20 mouse cellular contexts compared by ENCODE assay signal in the genomic region with DNA sequence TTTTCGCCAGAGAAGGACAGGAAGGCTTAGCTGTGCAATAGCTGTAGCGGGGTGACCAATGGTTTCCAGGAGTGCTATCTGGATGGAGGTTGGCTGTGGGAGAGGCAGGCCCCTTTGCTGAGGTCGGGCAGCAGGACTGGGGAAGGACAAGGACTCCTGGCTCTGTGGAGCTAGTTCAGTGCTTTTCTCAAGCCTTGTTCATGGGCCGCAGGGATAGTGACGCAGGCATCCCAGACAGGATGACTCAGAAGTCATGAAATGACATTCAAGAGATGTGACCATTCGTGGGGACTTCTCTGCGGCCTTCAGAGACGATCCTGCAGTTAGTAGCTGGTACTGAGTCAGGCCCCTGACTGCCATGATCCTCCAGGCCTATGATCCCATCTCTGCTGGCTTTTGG. TPM values are rescaled to one million over a fixed set of nuclear protein-coding genes. Genes with fewer than 3 reads are reported as not detected.
DNase-seq lines count a peak whose midpoint lies in the region; ATAC-seq and TF ChIP-seq lines count a peak whose summit lies in the region.
"Had no signal": no experiment of that assay in that cellular context is flagged by ENCODE, and none has a peak within 500 bp of the region (broad histone marks: within the 10 kb centered on the region; RNA-seq: fewer than 3 reads in every experiment).

No protein-coding gene starts in this region.

- no peak for TF ChIP-seq CTCF in gastrocnemius, adult 2 months (IDR thresholded peaks at IDR 0.05)

- no peak overlapping the region for H3K9ac ChIP-seq in neural tube, embryonic 13.5 days
- H3K9ac ChIP-seq in neural tube, embryonic 15.5 days (replicated peaks) = no peak overlapping the region
- H3K9ac ChIP-seq: embryonic facial prominence, embryonic 13.5 days; heart, embryonic 15.5 days had no signal

- intact Hi-C loops in gastrocnemius, adult 2 months (cut with DNase I) = no loop called here

- no peak for ATAC-seq in neural tube, embryonic 13.5 days (ENCODE audit: low read depth)
- ATAC-seq in neural tube, embryonic 15.5 days (ENCODE audit: low FRiP score) = no peak

- no peak overlapping the region for H3K4me3 ChIP-seq in gastrocnemius, adult 2 months
- H3K4me3 ChIP-seq in neural tube, embryonic 13.5 days = no peak overlapping the region
- no peak overlapping the region for H3K4me3 ChIP-seq in neural tube, embryonic 15.5 days (replicated peaks)
- H3K4me3 ChIP-seq: embryonic facial prominence, embryonic 13.5 days; heart, embryonic 15.5 days had no signal

- H3K27ac ChIP-seq in gastrocnemius, adult 2 months = peak overlapping the region; percentile 95
- peak overlapping the region; percentile 61; the same call in 1 of the 2 replicates for H3K27ac ChIP-seq in neural tube, embryonic 13.5 days (replicated peaks)
- no peak overlapping the region for H3K27ac ChIP-seq in neural tube, embryonic 15.5 days (replicated peaks)
- H3K27ac ChIP-seq: embryonic facial prominence, embryonic 13.5 days; heart, embryonic 15.5 days; hindbrain, postnatal 0 days had no signal

- H3K9me3 ChIP-seq in neural tube, embryonic 13.5 days = no peaks in the 10 kb centered on the region
- H3K9me3 ChIP-seq in neural tube, embryonic 15.5 days (replicated peaks) = no peaks in the 10 kb centered on the region
- H3K9me3 ChIP-seq: embryonic facial prominence, embryonic 13.5 days; heart, embryonic 15.5 days had no signal

- peak; percentile 80 to 88 for DNase-seq in adrenal gland, adult (ENCODE audit: inconsistent age in 2 of 2, low spot score in 1 of 2)
- DNase-seq in adrenal gland, postnatal 4 days (ENCODE audit: low spot score in 2 of 2) = no peak
- DNase-seq in gastrocnemius, adult 2 months = no peak
- DNase-seq in gastrocnemius, postnatal 25 days = no peak
- DNase-seq in B cell, adult 2 months = no peak
- DNase-seq: cerebellum, adult 11-12 months; cerebellum, adult 9-11 months; cerebellum, postnatal 36 days; gastrocnemius, postnatal 36 days; heart, adult 11 months; heart, postnatal 14 days; kidney, adult 11 months; kidney, adult 9 months had no signal

- peaks cover 12% of the 10 kb centered on the region for H3K4me1 ChIP-seq in neural tube, embryonic 13.5 days (replicated peaks)
- peaks cover 6% of the 10 kb centered on the region; the same call in 1 of the 2 replicates for H3K4me1 ChIP-seq in neural tube, embryonic 15.5 days
- H3K4me1 ChIP-seq: embryonic facial prominence, embryonic 13.5 days had no signal

- H3K27me3 ChIP-seq in neural tube, embryonic 13.5 days = no peaks in the 10 kb centered on the region
- H3K27me3 ChIP-seq in neural tube, embryonic 15.5 days (replicated peaks) = no peaks in the 10 kb centered on the region
- H3K27me3 ChIP-seq: embryonic facial prominence, embryonic 13.5 days; heart, embryonic 15.5 days had no signal

- no peak overlapping the region for H3K4me2 ChIP-seq in neural tube, embryonic 13.5 days
- no peak overlapping the region for H3K4me2 ChIP-seq in neural tube, embryonic 15.5 days
- H3K4me2 ChIP-seq: embryonic facial prominence, embryonic 13.5 days; heart, embryonic 11.5 days; heart, embryonic 15.5 days had no signal

- WGBS in neural tube, embryonic 13.5 days = 86% methylated on average over 8 of the region's 8 CpGs
- WGBS in neural tube, embryonic 15.5 days = 89% methylated on average over 8 of the region's 8 CpGs

- no peaks in the 10 kb centered on the region for H3K36me3 ChIP-seq in neural tube, embryonic 13.5 days
- H3K36me3 ChIP-seq in neural tube, embryonic 15.5 days = no peaks in the 10 kb centered on the region
- H3K36me3 ChIP-seq: embryonic facial prominence, embryonic 13.5 days had no signal

RNA-seq across cellular contexts. Expression of a gene that starts 13.7 kb away (rescaled TPM):
- 10 to 100 TPM; 13.0 to 13.1 TPM for total RNA-seq in adrenal gland, postnatal 4 days (2021)
- total RNA-seq in gastrocnemius, adult 2 months (2021) = 10 to 100 TPM; 21.8 to 31.9 TPM
- total RNA-seq in gastrocnemius, postnatal 25 days (2021) = 10 to 100 TPM; 19.9 to 29.3 TPM
- polyA plus RNA-seq in neural tube, embryonic 13.5 days (2015; fragmentation: Nextera tagmentation; extraction: Ambion mirVana) = 3.7 and 4.5 TPM in 2 replicates
- 7.4 and 10.5 TPM in 2 replicates for polyA plus RNA-seq in neural tube, embryonic 15.5 days (2015; fragmentation: Nextera tagmentation; extraction: Ambion mirVana)
- total RNA-seq: hematopoietic stem cell, adult 5-6 weeks had no signal

RNA-seq across cellular contexts. Expression of a gene that starts 29.0 kb away (rescaled TPM):
- 10 to 100 TPM in 1 of 2 experiments, 1 to 10 TPM in 1; 5.6 to 39.9 TPM for total RNA-seq in adrenal gland, postnatal 4 days (2021)
- total RNA-seq in gastrocnemius, adult 2 months (2021) = under 1 TPM; 0.25 to 0.48 TPM
- total RNA-seq in gastrocnemius, postnatal 25 days (2021) = under 1 TPM in 1 of 2 experiments, not detected in 1; 0.46 TPM
- polyA plus RNA-seq in neural tube, embryonic 13.5 days (2015; fragmentation: Nextera tagmentation; extraction: Ambion mirVana) = 0.84 TPM in 1 of 2 replicates, not detected in the other
- 0.46 and 1.4 TPM in 2 replicates for polyA plus RNA-seq in neural tube, embryonic 15.5 days (2015; fragmentation: Nextera tagmentation; extraction: Ambion mirVana)
- polyA plus RNA-seq: hindbrain, postnatal 0 days had no signal

RNA-seq across cellular contexts. Expression of a gene that starts 35.3 kb away (rescaled TPM):
- total RNA-seq in adrenal gland, postnatal 4 days (2021) = 100 to 1,000 TPM; 109 to 129 TPM
- total RNA-seq in gastrocnemius, adult 2 months (2021) = 10 to 100 TPM; 28.2 to 30.2 TPM
- total RNA-seq in gastrocnemius, postnatal 25 days (2021) = 10 to 100 TPM; 22.2 to 35.2 TPM
- 136 and 148 TPM in 2 replicates for polyA plus RNA-seq in neural tube, embryonic 13.5 days (2015; fragmentation: Nextera tagmentation; extraction: Ambion mirVana)
- polyA plus RNA-seq in neural tube, embryonic 15.5 days (2015; fragmentation: Nextera tagmentation; extraction: Ambion mirVana) = 150 and 155 TPM in 2 replicates

Comparison
In these comparisons a context has a peak if more than half of its experiments do, and no peak if none do; other contexts are left out.
1. DNase-seq: peak in adrenal gland, adult (2 of 2); none in adrenal gland, postnatal 4 days (0 of 2), gastrocnemius, adult 2 months (single experiment), gastrocnemius, postnatal 25 days (single experiment) and B cell, adult 2 months (0 of 2).
2. RNA of a gene that starts 29.0 kb away (total RNA-seq): 5.6 to 39.9 TPM in adrenal gland, postnatal 4 days; 0.25 to 0.48 TPM in gastrocnemius, adult 2 months and 0.46 TPM in gastrocnemius, postnatal 25 days; every median in the first group is over 4 times any median in the second.